Mouse (Mus musculus) yolk sac, embryonic 10.5 days (tissue): ENCODE measurements around the gene Vgf.

Source experiments
- DNase-seq: peaks from one replicate; pipeline ENCODE4 v3.0.0-alpha.2; 2017; ENCODE audit warnings: low spot score

The Vgf gene

GRCm38 (mm10) chr5:137072079-137072960, 46.1 kb downstream of the Vgf start, which contains the start of gene Serpine1:
Gene Serpine1 (minus strand): TSS chr5:137072268.
- DNase-seq: peak; percentile 79

GRCm38 (mm10) chr5:137073141-137073540, 46.9 kb downstream of the Vgf start:
- DNase-seq: no peak

- DNase-seq: no peak
Measured at GRCm38 (mm10) chr5:137074191-137074651, 48.0 kb downstream of the Vgf start.

GRCm38 (mm10) chr5:137075726-137076125, 49.5 kb downstream of the Vgf start:
- DNase-seq: no peak

- peak; percentile 58 for DNase-seq
Measured at GRCm38 (mm10) chr5:137076191-137076930, 50.2 kb downstream of the Vgf start.

GRCm38 (mm10) chr5:137077187-137077586, 51.0 kb downstream of the Vgf start:
- DNase-seq: no peak

GRCm38 (mm10) chr5:137078041-137078440, 51.8 kb downstream of the Vgf start:
- peak; percentile 14 for DNase-seq

- peak; percentile 27 for DNase-seq
Measured at GRCm38 (mm10) chr5:137078616-137079015, 52.4 kb downstream of the Vgf start.

GRCm38 (mm10) chr5:137079849-137080248, 53.7 kb downstream of the Vgf start:
- DNase-seq: peak; percentile 52
